Mouse (Mus musculus) retina, embryonic 14.5 days (tissue): ENCODE measurements around the gene Nicn1.

ENCODE experiments used
- DNase-seq: peaks from one replicate; pipeline ENCODE4 v3.0.0-alpha.2; 2015; ENCODE audit warnings: low spot score

Gene Nicn1

DNA sequence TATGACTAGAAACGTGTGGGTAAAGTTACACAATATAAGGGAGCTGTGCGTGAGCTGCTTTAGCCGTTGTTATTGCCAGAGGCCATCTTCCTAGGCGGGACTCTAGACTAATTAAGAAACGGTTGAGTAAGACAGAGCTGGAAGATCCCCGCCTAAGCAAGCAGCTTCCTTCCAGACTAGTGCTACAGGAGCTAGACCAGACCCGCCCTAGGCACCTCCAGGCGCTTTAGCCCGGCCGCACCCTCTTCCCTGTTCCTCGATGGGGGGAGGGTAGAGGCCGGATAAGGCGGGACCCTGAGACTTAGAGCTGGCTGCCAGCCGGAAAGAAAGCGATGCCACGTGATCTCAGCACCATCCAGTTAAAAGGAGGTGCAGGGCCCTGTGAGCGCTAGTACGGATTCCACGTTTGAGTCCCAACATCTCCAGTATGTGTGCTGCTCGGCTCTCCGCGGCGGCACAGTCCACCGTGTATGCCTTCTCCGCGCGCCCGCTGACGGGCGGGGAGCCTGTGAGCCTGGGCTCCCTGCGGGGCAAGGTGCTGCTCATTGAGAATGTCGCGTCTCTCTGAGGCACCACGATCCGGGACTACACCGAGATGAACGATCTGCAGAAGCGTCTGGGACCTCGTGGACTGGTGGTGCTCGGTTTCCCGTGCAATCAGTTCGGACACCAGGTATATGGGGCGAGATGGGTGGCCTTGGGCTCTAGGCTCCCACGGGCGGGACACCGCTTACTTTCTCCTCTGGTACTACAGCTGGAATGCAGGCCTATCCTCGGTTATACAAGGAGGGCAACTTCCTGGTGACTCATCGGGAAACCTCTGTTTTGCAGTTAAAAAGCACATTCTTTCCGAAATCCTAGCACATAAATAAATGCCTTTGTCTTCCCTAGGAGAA is 48.9 kb downstream of the Nicn1 start, which contains the start of gene Gpx1:
Gene Gpx1, plus strand, starts transcription at position 18 of the 896 bp plus-strand sequence.
- peak; percentile 90 for DNase-seq

DNA sequence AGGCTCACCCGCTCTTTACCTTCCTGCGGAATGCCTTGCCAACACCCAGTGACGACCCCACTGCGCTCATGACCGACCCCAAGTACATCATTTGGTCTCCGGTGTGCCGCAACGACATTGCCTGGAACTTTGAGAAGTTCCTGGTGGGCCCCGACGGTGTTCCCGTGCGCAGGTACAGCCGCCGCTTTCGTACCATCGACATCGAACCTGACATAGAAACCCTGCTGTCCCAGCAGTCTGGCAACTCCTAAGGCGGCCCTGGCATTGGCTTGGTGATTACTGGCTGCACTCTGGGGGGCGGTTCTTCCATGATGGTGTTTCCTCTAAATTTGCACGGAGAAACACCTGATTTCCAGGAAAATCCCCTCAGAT is 49.6 kb downstream of the Nicn1 start:
- no peak for DNase-seq

DNA sequence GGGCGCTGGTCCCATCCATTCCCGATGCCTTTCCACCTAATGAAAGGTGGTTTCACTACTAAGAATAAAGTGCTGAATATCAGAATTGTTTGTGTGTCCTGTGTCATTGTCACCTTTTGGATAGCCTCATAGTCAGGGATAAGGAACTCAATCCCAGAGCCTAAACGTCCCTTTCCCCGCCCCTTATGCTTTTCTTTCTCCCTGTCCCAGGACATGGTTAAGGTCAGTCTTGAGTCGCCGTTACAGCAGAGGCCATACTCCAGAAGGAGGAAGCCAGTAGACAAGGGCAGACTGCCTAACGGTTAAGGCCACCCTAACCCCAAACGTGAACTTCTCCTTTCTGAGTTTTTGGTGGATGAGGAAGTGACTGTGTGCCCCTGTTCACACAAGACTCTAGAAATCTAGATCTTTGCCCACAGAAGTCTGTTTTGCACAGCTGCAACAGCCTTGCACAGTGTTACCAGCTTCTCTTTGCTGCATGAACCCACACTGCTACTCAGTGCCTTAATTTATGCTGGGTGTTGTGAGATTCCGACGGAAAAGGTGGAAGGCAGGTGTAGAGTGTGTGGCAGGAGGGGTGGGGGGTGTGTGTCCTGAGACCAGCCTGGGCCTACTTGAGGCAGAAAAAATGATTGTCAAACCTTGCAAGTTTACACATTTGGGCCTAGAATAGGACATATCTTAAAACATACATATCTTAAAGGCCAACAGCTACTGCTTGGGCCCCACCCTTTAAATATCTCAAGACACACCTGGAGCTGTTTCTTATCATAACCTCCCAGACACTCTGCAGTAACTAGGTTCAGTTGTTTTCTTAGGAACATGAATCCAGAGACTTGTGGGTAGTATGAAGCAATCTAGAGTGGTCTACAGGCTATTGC is 50.3 kb downstream of the Nicn1 start:
- DNase-seq: no peak

DNA sequence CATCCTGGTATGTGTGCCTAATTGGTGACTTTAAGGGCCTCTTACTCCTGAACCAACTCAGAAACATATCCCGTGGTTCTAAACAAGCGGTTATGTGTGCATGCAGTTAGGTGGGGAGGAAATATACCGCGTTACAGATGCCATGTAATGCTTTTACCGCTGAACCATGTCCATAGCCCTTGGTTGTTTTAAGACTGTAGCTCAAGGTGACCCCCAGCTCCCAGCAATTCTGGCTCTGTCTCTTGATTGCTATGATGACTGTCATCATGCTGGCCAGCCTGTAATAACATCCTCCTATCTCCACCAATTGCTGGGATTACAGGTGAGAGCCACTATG is 50.9 kb downstream of the Nicn1 start:
- DNase-seq: no peak

DNA sequence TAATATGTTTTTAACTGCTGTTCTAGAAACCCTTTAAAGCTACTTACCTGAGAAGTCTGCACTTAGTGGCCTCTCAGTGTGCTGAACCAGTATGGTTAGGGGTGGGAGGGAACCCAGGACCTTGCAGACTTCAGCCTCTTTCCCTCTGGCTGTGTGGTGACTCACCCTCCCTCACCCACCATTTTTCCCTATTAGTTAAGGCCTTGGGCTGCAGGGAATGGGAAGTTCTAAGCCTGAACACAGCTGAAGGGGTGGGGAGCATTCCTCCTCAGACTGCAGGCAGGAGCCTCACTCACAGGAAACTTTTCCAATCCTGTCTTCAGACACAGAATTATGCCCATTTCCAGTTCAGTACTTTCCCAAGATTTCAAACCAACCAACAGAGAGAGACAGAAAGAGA is 51.6 kb downstream of the Nicn1 start:
- DNase-seq: no peak

DNA sequence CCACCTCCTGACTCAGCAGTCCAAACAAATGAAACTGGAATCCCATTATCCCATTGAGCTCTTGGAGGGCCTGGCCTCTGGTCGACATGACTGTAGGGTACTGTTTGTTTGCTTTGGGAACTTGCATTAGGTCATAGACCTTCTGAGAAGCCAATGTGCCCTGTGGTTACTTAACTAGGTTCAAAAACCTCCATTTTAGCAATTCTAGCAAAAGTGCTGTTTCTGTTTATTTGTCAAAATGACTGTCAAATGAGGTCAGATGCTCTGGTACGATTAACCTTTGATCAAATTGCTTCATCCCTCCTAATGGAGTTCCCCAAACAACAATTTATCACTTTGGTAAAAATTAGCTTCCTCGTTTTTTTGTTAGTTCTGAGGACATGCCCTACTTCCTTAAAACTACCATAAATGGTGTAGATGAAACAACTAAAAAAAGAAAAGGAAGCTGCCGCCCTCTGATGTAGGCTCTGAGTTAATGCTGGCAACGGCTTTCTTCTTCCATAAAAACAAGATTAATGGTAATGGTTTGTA is 52.1 kb downstream of the Nicn1 start:
- no peak for DNase-seq

DNA sequence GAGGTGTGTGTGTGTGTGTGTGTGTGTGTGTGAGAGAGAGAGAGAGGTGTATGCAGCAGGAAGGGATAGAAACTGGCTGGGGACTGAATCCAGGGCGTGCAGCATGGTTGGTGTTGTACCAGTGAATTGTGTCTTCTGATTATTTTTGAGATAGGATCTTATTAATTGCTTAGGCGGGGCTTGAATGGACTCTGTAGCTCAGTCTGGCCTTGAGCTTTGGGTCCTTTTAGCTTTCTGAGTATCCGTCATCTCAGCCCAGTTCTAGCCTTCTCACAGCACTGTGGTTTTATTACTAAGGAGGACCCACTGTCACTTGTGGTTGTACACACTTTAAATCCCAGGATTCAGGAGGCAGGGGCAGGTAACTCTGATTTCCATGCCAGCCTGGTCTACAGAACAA is 53.1 kb downstream of the Nicn1 start:
- no peak for DNase-seq

DNA sequence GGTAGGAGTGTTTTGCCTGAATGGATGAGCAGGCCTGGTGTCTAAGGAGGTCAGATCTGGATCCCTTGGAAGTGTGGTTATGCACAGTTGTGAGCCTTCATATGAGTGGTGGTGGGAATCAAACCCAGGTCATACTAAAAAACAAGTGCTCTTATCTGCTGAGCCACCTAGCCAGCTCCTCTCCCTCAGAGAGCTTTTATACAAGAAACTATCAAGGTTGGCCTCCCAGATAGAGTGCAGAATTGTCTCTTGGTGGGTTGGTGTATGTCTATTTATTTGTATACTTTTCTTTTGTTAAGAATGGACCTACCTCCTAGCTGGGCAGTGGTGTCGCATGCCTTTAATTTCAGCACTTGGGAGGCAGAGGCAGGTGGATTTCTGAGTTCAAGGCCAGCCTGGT is 53.6 kb downstream of the Nicn1 start:
- no peak for DNase-seq

DNA sequence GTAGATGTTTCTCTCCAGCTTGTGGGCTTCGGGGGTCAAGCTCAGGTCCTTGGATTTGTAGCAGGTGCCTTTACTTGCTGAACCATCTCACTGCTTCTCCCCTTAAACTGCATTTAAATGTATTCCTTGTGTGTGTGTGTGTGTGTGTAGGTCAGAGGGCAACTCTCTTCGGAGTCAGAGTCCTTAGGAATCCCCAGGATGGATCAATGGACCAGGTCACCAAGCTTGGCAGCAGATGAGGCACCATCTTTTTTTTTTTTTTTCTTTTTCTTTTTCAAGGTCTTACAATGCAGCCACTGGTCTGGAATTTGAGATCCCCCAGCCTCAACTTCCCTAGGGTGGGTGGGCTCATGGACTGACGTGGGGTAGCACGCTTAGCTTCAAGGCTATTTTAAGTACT is 54.2 kb downstream of the Nicn1 start:
- no peak for DNase-seq
